Mouse (Mus musculus): ENCODE measurements around the gene Rnf183.

Gene Rnf183

GRCm38 (mm10) chr4:62430678-62431077, 4.4 kb downstream of the Rnf183 start:
- DNase-seq (ENCODE audit: low spot score in 2 of 2): no peak

- DNase-seq (ENCODE audit: low spot score in 2 of 2): no peak
Observed at GRCm38 (mm10) chr4:62429616-62430015, 5.4 kb downstream of the Rnf183 start.

- no peak for DNase-seq (ENCODE audit: low spot score in 2 of 2)
Observed at GRCm38 (mm10) chr4:62427978-62428758, 6.9 kb downstream of the Rnf183 start.

GRCm38 (mm10) chr4:62425891-62426290, 9.2 kb downstream of the Rnf183 start:
- DNase-seq (ENCODE audit: low spot score in 2 of 2): no peak

- no peak for DNase-seq (ENCODE audit: low spot score in 2 of 2)
Observed at GRCm38 (mm10) chr4:62419091-62419490, 16.0 kb downstream of the Rnf183 start.

- no peak for DNase-seq (ENCODE audit: low spot score in 2 of 2)
Observed at GRCm38 (mm10) chr4:62418448-62418847, 16.6 kb downstream of the Rnf183 start.

- no peak for DNase-seq (ENCODE audit: low spot score in 2 of 2)
Observed at GRCm38 (mm10) chr4:62411606-62412005, 23.4 kb downstream of the Rnf183 start.

- no peak for DNase-seq (ENCODE audit: low spot score in 2 of 2)
Observed at GRCm38 (mm10) chr4:62410325-62410724, 24.7 kb downstream of the Rnf183 start.

- DNase-seq (ENCODE audit: low spot score in 2 of 2): no peak
Observed at GRCm38 (mm10) chr4:62409615-62410014, 25.4 kb downstream of the Rnf183 start.

GRCm38 (mm10) chr4:62408601-62409282, 26.3 kb downstream of the Rnf183 start, which contains the start of the genes Cdc26 and Prpf4:
TSS of gene Cdc26 (minus strand) at chr4:62408642.
TSS of gene Prpf4 (plus strand) at chr4:62408797.
- peak; percentile 98 for DNase-seq (ENCODE audit: low spot score in 2 of 2)

- DNase-seq (ENCODE audit: low spot score in 2 of 2): peak; percentile 23 to 38
Observed at GRCm38 (mm10) chr4:62407730-62408582, 27.1 kb downstream of the Rnf183 start.

GRCm38 (mm10) chr4:62406133-62406532, 28.9 kb downstream of the Rnf183 start:
- DNase-seq (ENCODE audit: low spot score in 2 of 2): no peak

GRCm38 (mm10) chr4:62398956-62399355, 36.1 kb downstream of the Rnf183 start:
- DNase-seq (ENCODE audit: low spot score in 2 of 2): no peak

GRCm38 (mm10) chr4:62397616-62398365, 37.3 kb downstream of the Rnf183 start:
- DNase-seq (ENCODE audit: low spot score in 2 of 2): no peak

GRCm38 (mm10) chr4:62395806-62396205, 39.2 kb downstream of the Rnf183 start:
- DNase-seq (ENCODE audit: low spot score in 2 of 2): no peak

- no peak for DNase-seq (ENCODE audit: low spot score in 2 of 2)
Observed at GRCm38 (mm10) chr4:62393459-62393858, 41.6 kb downstream of the Rnf183 start.

GRCm38 (mm10) chr4:62391892-62392291, 43.2 kb downstream of the Rnf183 start:
- DNase-seq (ENCODE audit: low spot score in 2 of 2): no peak

- DNase-seq (ENCODE audit: low spot score in 2 of 2): no peak
Observed at GRCm38 (mm10) chr4:62389592-62390512, 45.2 kb downstream of the Rnf183 start.

- no peak for DNase-seq (ENCODE audit: low spot score in 2 of 2)
Observed at GRCm38 (mm10) chr4:62385439-62385838, 49.6 kb downstream of the Rnf183 start.

GRCm38 (mm10) chr4:62384159-62384558, 50.9 kb downstream of the Rnf183 start:
- DNase-seq (ENCODE audit: low spot score in 2 of 2): no peak
